Mouse (Mus musculus) kidney, adult 2 months (tissue): ENCODE data around the gene Zfr2. TPM values are rescaled to one million over a fixed set of nuclear protein-coding genes. Genes with fewer than 3 reads are reported as not detected.
"Not testable (repeated sequence)": the region's sequence is repeated elsewhere in the genome, so short reads cannot be mapped to it uniquely, and the experiment has no call there.

ENCODE experiments used
- DNase-seq: peaks from one replicate; pipeline ENCODE4 v3.0.0; 2021
- H3K27ac ChIP-seq: fragments of 200-500 bp; 2 replicates; pipeline ENCODE4 v1.5.1; 2012; ENCODE audit warnings: low read depth, low read length, control low read depth, inconsistent platforms; ENCODE audit not compliant: insufficient read depth
- H3K27me3 ChIP-seq: fragments of 200-500 bp; replicated peaks from 2 replicates; pipeline ENCODE4 v1.6.1; 2012; ENCODE audit warnings: mild to moderate bottlenecking, moderate library complexity, low read length, inconsistent platforms; ENCODE audit not compliant: control insufficient read depth, insufficient read depth
- H3K36me3 ChIP-seq: fragments of 200-500 bp; 2 replicates; pipeline ENCODE4 v1.6.1; 2012; ENCODE audit warnings: mild to moderate bottlenecking, moderate library complexity, low read length, inconsistent platforms; ENCODE audit not compliant: control insufficient read depth, insufficient read depth
- H3K4me1 ChIP-seq: fragments of 200-500 bp; 2 replicates; pipeline ENCODE4 v1.6.1; 2011; ENCODE audit warnings: low read length; ENCODE audit not compliant: control insufficient read depth, insufficient read depth
- H3K4me3 ChIP-seq: fragments of 200-500 bp; 2 replicates; pipeline ENCODE4 v1.5.1; 2011; ENCODE audit warnings: mild to moderate bottlenecking, low read depth, low read length, control low read depth; ENCODE audit not compliant: insufficient read depth
- CTCF ChIP-seq: fragments of 200-500 bp; conservative IDR thresholded peaks from 2 replicates; pipeline ENCODE4 v1.5.1; 2011; ENCODE audit warnings: low read depth, mild to moderate bottlenecking, control low read depth, low read length, moderate library complexity, mixed read lengths; ENCODE audit not compliant: insufficient read depth, insufficient read length
- POLR2A ChIP-seq: fragments of 200-500 bp; IDR thresholded peaks from one replicate; pipeline ENCODE4 v1.6.1; 2011; ENCODE audit warnings: low read depth, low read length, control low read depth
- WGBS: fragments of 180-500 bp; shearing (Covaris S2); methylation state at CpG from one replicate; pipeline ENCODE4 v1.1.7; 2018; 5-methylcytosine and 5-hydroxymethylcytosine counted together
- polyA plus RNA-seq: library from polyadenylated mRNA; depleted of rRNA; stranded (reverse); fragments of >200 nt; gene quantifications from 2 replicates; pipeline ENCODE4 v1.2.3, GENCODE M21; 2012

Gene Zfr2
- polyA plus RNA-seq, 1 experiment, result 4.6 TPM

DNA sequence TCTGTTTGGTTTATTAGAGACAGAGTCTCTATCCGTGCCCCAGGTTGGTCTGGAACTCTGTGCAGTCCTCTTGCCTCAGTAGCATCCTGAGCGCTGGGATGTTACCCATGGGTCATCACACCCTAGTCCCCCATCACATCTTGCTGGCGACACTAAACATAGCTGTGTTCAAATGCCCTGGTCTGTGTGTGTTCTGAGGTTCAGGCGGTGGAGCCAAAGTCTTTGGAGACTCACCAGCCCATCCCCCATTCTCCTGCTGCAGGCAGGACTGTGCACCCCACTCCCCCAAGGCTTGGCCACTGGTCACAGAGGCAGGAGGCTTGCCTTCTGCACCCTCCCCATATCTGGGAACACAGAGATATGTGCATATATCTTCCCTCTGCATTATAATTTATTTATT is 28.8 kb upstream of the Zfr2 start:
- Histone ChIP-seq H3K36me3 (no peaks in the 10 kb centered on the region), H3K27me3 (no peaks in the 10 kb centered on the region), H3K27ac (no peak overlapping the region), H3K4me3 (no peak overlapping the region), H3K4me1 (no peaks in the 10 kb centered on the region)
- WGBS, result 73% methylated on average over 4 of the region's 4 CpGs
- no peak for TF ChIP-seq CTCF
- no peak for TF ChIP-seq POLR2A
- no peak for DNase-seq

DNA sequence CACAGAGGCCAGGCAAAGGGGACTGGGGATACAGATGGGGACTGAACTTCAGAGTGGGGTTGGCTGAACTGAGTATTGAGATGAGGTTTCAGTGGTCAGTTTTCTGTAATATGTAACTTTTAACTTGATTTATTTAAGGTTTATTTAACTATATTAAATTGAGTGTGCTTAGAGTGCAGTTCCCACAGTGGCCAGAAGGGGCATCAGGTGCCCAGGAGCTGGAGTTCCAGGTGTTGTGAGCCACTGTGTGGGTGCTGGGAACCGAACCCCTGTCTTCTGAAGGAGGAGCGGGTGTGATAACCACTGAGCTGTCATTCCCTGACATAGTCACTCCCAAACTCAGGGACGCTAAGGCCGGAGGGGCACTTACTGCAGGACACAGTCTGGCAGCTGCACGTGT is 22.8 kb upstream of the Zfr2 start:
- 98% methylated on average over 5 of the region's 5 CpGs for WGBS
- Histone ChIP-seq H3K4me3 (no peak overlapping the region), H3K36me3 (no peaks in the 10 kb centered on the region), H3K4me1 (no peaks in the 10 kb centered on the region), H3K27me3 (no peaks in the 10 kb centered on the region), H3K27ac (no peak overlapping the region)
- no peak for TF ChIP-seq POLR2A
- 0 out of 2 replicates have a peak, but pooled peaks have one; percentile 19 for TF ChIP-seq CTCF
- DNase-seq, result no peak

DNA sequence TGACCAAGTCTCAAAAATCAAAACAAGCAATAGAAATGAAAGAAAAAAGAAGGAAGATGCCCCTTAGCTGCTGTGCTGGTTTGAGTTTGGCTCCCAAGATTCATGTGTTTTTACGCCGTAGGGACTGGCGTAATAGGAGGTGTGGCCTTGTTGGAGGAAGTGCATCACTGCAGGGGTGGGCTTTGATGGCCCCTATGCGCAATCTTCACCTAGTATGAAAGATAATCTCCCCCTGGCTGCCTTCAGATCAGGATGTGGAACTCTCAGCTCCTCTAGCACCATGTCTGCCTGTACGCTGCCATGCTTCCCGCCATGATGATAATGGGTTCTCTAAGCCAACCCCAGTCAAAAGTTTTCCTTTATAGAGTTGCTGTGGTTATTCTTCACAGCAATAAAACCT is 16.7 kb upstream of the Zfr2 start:
- H3K4me3 ChIP-seq, result no peak overlapping the region
- H3K27me3 ChIP-seq, result no peaks in the 10 kb centered on the region

DNA sequence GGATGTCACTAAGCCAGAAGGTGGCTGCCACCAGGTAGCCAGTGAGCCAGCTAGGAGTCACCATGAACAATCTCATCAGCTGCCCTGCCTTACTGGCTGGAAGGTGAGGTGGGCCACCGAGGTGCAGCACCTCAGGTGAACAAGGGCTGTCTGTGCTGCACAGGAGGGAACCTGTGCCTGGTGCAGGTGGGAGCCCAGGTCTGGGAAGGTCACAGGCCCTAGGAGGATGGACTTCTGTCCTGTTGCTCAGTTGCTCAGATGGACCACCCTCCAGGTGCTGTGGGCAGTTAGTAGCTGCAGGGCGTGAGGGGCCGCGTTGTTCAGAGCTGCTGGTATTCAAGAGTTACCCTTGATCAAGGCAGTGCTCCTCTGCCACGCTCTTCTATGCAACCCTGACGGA is 16.1 kb upstream of the Zfr2 start:
- Histone ChIP-seq H3K4me1 (0 out of 2 replicates have a peak, but pooled peaks cover 3% of the 10 kb centered on the region), H3K27me3 (no peaks in the 10 kb centered on the region), H3K36me3 (no peaks in the 10 kb centered on the region), H3K27ac (no peak overlapping the region), H3K4me3 (no peak overlapping the region)
- TF ChIP-seq CTCF (no peak), POLR2A (no peak)
- 89% methylated on average over 6 of the region's 6 CpGs for WGBS
- no peak for DNase-seq

More for the DNA sequence above, 16.7 kb upstream of the Zfr2 start:
- Histone ChIP-seq H3K4me1 (0 out of 2 replicates have a peak, but pooled peaks cover 3% of the 10 kb centered on the region), H3K27ac (no peak overlapping the region), H3K36me3 (no peaks in the 10 kb centered on the region)
- 86% methylated on average over 6 of the region's 6 CpGs for WGBS
- DNase-seq, result no peak
- TF ChIP-seq POLR2A, result no peak
- TF ChIP-seq CTCF, result no peak

DNA sequence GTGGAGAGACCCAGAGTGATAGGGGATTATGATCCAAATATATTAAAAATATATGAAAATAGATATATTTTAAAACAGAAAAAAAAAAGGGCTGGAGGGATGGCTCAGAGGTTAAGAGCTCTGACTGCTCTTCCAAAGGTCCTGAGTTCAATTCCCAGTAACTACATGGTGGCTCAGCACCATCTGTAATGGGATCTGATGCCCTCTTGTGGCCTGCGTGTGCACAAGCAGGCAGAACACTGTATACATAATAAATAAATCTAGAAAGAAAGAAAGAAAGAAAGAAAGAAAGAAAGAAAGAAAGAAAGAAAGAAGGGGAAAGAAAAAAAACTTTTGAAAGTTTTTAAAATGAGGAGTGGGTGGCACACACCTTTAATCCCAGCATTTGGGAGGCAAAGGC is 15.7 kb upstream of the Zfr2 start:
- not testable (repeated sequence) for H3K36me3 ChIP-seq, H3K4me1 ChIP-seq, DNase-seq, H3K4me3 ChIP-seq, H3K27me3 ChIP-seq, H3K27ac ChIP-seq
- TF ChIP-seq CTCF, result peak; percentile 55
- 26% methylated on average over 1 of the region's 1 CpGs for WGBS

DNA sequence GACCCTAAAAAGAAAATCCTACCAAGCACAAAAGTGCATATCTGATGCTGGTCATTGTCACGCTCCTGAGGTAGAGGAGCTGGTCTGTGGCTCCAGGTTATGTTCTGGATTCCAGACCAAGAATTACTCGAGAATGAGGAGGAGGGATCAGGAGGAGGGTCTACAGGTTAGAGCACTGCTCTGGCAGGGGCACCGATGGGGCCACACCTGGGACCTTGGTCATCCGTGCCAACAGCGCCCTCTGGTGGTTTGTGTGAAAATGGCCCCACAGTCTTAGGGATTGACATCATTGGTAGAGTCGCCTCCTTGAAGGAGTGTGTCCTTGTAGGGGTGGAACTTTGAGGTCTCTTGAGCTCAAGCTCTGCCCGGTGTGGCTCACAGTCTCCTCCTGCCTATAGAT is 15.0 kb upstream of the Zfr2 start:
- no peaks in the 10 kb centered on the region for H3K27me3 ChIP-seq
- DNase-seq, result peak; percentile 75
- no peak overlapping the region for H3K4me3 ChIP-seq
- peak; percentile 84 for TF ChIP-seq CTCF
- no peak for TF ChIP-seq POLR2A
- 0 out of 2 replicates have a peak, but pooled peaks cover 3% of the 10 kb centered on the region for H3K4me1 ChIP-seq
- no peaks in the 10 kb centered on the region for H3K36me3 ChIP-seq
- WGBS, result 23% methylated on average over 7 of the region's 7 CpGs
- no peak overlapping the region for H3K27ac ChIP-seq

DNA sequence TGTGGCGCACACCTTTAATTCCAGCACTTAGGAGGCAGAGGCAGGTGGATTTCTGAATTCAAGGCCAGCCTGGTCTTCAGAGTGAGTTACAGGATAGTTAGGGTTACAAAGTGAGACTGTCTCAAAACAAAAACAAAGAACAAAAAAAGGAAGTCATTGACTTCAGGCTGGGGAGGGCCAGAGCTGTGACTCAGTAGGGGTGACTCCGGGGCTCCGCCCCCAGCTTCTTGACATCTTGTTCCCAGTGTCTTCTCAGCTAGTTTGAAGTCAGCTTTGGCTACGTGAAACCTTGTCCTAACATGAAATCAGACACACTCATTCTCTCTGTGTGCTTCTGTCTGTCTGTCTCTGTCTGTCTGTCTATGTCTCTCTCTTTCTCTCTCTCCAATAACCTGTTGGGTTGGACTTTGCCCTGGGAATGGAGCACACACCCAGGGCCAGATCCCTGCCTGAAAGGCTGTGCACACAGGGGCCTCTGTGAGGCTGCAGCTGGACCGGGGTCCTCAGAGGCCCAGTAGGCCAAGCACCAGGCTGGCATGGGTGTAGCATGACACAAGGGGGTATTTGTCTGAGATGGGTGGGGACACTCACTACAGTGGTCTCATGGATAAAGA is 11.4 kb upstream of the Zfr2 start:
- no peak overlapping the region for H3K27ac ChIP-seq
- no peak for TF ChIP-seq POLR2A
- TF ChIP-seq CTCF, result no peak
- 0 out of 2 replicates have a peak, but pooled peaks cover 3% of the 10 kb centered on the region for H3K4me1 ChIP-seq
- WGBS, result 83% methylated on average over 5 of the region's 5 CpGs
- DNase-seq, result no peak
- H3K36me3 ChIP-seq, result no peaks in the 10 kb centered on the region
- no peak overlapping the region for H3K4me3 ChIP-seq
- H3K27me3 ChIP-seq, result no peaks in the 10 kb centered on the region

DNA sequence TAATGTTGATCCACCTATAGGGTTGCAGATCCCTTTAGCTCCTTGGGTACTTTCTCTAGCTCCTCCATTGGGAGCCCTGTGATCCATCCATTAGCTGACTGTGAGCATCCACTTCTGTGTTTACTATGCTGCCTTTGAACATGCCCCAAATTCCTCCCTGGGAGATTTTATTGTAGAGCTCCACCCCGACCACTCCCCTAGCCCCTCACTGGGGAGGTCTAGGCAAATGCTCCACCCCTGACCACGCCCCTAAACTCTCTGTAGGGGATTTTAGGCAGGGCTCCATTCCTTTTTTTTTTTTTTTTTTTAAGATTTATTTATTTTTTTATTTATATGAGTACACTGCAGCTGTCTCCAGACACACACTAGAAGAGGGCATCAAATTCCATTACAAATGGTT is 9.2 kb upstream of the Zfr2 start:
- not testable (repeated sequence) for H3K4me3 ChIP-seq
- WGBS, result 50% methylated on average over 2 of the region's 2 CpGs

More for the DNA sequence above, 9.2 kb upstream of the Zfr2 start:
- not testable (repeated sequence) for H3K4me1 ChIP-seq, H3K36me3 ChIP-seq, H3K27me3 ChIP-seq, H3K27ac ChIP-seq, DNase-seq
